Mouse (Mus musculus) bone marrow macrophage, adult 2 months (primary cell): ENCODE measurements around the gene Zfp207.

Experiments
- CTCF ChIP-seq: IDR thresholded peaks from 2 replicates; pipeline ENCODE4 v1.5.1; 2012; ENCODE audit warnings: low read depth, mild to moderate bottlenecking, low read length, moderate library complexity
- POLR2A ChIP-seq: IDR thresholded peaks from 2 replicates; pipeline ENCODE4 v1.6.1; 2012; ENCODE audit warnings: mild to moderate bottlenecking, low read depth, low read length, borderline replicate concordance

- TF ChIP-seq CTCF, result no peak
- peak; percentile 43; the same call in 1 of the 2 replicates for TF ChIP-seq POLR2A
Observed at GRCm38 (mm10) chr11:80383019-80383625, at the start of gene Zfp207.
